Mouse (Mus musculus) liver, adult 2 months (tissue): ENCODE data around the gene Per2.

Experiments used
- CTCF ChIP-seq: fragments of 200-500 bp; IDR thresholded peaks from 2 replicates; pipeline ENCODE4 v1.5.1; 2011; ENCODE audit warnings: low read depth, low read length, control low read depth
- POLR2A ChIP-seq: fragments of 200-500 bp; IDR thresholded peaks from 2 replicates; pipeline ENCODE4 v1.6.1; 2011; ENCODE audit warnings: low read length, control low read depth; ENCODE audit not compliant: insufficient read depth; ENCODE audit errors: extremely low read depth

GRCm38 (mm10) chr1:91428614-91429013, 30.5 kb downstream of the Per2 start:
- no peak for TF ChIP-seq POLR2A
- peak; percentile 90 for TF ChIP-seq CTCF
